In the genomic region with DNA sequence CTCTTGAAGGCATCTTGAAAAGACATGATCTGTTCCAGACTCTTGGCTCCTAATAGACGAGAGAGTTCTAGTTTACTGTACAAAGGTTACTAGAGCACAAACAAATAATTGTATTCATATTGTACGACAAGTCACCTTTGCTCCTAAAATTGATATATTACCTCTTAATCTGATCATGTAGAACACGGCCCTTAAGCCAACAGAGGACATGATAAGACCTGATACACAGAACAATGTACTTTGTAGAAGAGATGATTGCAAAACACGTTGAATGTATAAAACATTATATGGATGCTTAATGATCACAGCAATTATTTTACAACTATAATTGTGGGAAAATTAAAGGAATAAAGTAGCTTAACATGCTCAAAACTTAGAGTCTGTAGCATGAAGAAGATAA, we compare ENCODE assay signal across 21 mouse cellular contexts.
"Had no signal": no experiment of that assay in that cellular context is flagged by ENCODE, and none has a peak within 500 bp of the region (broad histone marks: within the 10 kb centered on the region; RNA-seq: fewer than 3 reads in every experiment).

No protein-coding gene starts in this region.

- H3K27ac ChIP-seq: lung, embryonic 15.5 days; midbrain, embryonic 10.5 days; midbrain, embryonic 12.5 days; neural tube, embryonic 13.5 days; neural tube, embryonic 15.5 days; stomach, embryonic 15.5 days; stomach, postnatal 0 days had no signal

- H3K4me3 ChIP-seq: lung, embryonic 15.5 days; midbrain, embryonic 10.5 days; midbrain, embryonic 12.5 days; myocyte; neural tube, embryonic 13.5 days; neural tube, embryonic 15.5 days; stomach, embryonic 15.5 days had no signal

- H3K4me1 ChIP-seq: lung, embryonic 15.5 days; midbrain, embryonic 10.5 days; midbrain, embryonic 12.5 days; neural tube, embryonic 13.5 days; neural tube, embryonic 15.5 days; stomach, embryonic 15.5 days had no signal

- H3K27me3 ChIP-seq: lung, embryonic 15.5 days; midbrain, embryonic 12.5 days; neural tube, embryonic 13.5 days; neural tube, embryonic 15.5 days; stomach, embryonic 15.5 days had no signal

- DNase-seq: liver, postnatal 0 days; lung, adult 2 months; lung, postnatal 4 days; midbrain, embryonic 14.5 days; retina, postnatal 1 day; right cerebral cortex, adult 18-20 months; right cerebral cortex, postnatal 25 days; right cerebral cortex, postnatal 4 days; thymus, adult 2 months; thymus, postnatal 25 days; thymus, postnatal 4 days had no signal

- H3K36me3 ChIP-seq: lung, embryonic 15.5 days; midbrain, embryonic 10.5 days; midbrain, embryonic 12.5 days; neural tube, embryonic 13.5 days; neural tube, embryonic 15.5 days; stomach, embryonic 15.5 days had no signal

- H3K9ac ChIP-seq: liver, postnatal 0 days; lung, embryonic 15.5 days; midbrain, embryonic 12.5 days; neural tube, embryonic 13.5 days; neural tube, embryonic 15.5 days; stomach, embryonic 15.5 days had no signal

- ATAC-seq: liver, postnatal 0 days; lung, postnatal 0 days; midbrain, embryonic 16.5 days had no signal

- H3K4me2 ChIP-seq: lung, embryonic 15.5 days; midbrain, embryonic 12.5 days; neural tube, embryonic 13.5 days; neural tube, embryonic 15.5 days; stomach, embryonic 15.5 days had no signal

- H3K9me3 ChIP-seq: lung, embryonic 15.5 days; midbrain, embryonic 10.5 days; midbrain, embryonic 12.5 days; neural tube, embryonic 13.5 days; neural tube, embryonic 15.5 days; stomach, embryonic 15.5 days had no signal
